Mouse (Mus musculus) thymus, postnatal 4 days (tissue): ENCODE results near the gene Rai1.

ENCODE experiments used
- DNase-seq: peaks from one replicate; pipeline ENCODE4 v3.0.0; 2021

The Rai1 gene

DNA sequence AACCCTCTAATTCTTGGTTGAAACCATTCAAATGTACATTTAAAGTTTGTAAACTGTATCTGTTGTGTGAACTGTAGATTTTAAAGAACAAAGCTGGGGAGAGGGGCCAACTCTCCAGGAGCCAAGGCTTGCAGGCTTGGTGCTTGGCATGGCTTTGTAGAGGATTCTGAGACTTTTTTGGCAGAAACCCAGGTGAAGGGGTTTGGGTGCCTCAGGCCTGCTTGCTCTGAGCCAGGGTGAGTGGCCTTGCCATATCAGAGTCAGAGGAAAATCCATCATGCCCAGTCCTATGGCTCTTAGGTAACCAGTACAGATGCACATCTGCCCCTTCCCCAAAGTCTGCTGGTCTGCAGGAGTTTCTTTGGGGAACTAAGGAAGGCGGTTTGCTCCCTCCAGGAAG lies 121.1 kb downstream of the Rai1 start:
- no peak for DNase-seq

DNA sequence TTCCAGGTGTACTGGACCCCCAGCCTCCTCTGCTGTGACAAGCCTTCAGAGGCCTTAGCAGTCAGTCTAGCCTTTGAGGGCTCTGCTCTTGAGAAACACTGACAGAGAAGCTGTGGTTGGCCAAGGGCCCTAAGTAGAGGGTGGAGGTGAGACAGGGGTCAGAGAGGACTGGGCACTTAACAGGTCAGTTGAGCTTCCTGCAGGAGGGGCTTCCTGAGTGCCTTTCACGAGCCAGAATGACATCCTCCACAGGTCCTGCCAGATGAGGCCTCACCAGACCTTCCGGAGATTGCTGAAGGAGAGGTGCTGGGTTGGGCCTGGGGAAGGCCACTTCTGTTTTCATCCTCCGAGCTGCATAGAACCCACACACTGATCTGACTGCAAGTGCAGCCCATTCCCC lies 123.7 kb downstream of the Rai1 start:
- no peak for DNase-seq

DNA sequence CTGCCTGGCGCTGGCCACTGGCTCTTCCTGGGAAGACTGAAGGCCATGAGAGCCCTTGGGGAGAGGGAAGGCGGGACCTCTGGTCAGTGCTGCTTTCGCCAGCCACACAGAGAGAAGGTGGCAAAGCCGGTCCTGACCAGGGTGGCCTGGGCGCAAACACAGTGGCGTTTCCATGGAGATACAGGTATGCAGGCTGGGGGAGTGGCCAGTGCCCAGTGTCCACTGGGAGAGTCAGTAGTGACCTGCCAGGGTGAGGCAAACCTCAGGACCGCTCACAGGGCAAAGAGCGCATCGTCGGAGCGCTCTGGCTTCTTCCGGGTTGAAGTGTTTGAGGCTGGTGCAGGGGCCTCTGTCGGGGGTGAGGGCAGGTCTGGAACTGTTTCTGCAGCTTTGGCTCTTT lies 125.0 kb downstream of the Rai1 start:
- no peak for DNase-seq

DNA sequence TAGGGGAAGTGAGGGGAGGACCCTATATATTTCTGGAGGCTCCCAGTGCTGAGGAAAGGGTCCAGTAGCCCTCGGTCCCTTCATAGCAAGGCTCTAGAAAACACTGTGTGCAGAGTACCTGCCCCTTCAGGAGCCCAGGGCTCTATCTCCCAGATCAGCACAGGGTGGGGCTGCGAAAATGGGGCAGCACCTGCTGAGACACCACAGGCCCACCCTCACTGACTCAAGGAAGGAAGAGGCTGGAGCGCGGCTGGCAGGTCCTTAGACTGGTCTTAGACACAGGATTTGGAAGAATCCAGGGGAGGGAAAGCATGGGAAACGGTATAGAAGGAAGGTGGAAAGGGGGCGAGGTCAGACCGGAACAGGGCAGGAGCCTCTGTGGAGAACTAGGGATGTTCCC lies 125.7 kb downstream of the Rai1 start:
- DNase-seq, result peak; percentile 75

DNA sequence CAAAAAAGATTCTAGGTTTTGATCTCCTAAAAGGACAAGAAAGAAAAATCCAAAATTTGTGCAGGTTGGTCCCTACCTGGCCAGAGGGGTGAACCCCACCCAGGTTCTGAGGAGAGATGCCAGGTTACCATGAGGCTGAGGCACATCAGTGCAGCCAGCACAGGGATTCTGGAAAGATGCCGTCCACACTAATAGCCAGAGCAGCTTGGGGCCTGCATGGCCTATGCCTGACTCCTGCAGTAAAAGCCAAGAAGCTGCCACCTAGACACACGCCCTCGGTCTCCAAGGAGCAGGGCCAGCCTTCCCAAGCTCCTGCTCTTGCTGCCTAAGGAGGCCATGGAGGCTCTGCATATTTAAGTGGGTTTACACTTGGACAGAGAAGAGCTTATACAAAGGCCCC lies 126.5 kb downstream of the Rai1 start:
- DNase-seq, result peak; percentile 46

DNA sequence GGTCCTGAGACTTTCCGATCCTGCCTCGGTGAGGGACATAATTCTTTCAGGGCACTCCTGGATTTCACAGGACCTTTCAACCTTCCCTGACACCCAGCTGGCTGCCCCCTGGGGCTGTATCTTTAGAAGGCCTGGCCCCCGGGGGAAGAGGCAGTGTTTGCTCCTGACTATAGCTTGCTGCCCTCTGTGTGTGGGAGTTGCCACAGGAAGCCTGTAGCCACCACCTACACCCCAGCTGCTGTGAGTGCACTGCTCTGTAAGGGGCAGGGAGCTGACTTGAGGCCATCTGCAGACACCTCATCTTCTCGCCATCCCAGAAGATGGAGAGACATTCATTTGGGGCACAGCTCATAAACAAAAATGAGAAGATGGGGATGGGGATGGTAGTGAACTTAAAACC lies 127.1 kb downstream of the Rai1 start:
- DNase-seq, result peak; percentile 69

DNA sequence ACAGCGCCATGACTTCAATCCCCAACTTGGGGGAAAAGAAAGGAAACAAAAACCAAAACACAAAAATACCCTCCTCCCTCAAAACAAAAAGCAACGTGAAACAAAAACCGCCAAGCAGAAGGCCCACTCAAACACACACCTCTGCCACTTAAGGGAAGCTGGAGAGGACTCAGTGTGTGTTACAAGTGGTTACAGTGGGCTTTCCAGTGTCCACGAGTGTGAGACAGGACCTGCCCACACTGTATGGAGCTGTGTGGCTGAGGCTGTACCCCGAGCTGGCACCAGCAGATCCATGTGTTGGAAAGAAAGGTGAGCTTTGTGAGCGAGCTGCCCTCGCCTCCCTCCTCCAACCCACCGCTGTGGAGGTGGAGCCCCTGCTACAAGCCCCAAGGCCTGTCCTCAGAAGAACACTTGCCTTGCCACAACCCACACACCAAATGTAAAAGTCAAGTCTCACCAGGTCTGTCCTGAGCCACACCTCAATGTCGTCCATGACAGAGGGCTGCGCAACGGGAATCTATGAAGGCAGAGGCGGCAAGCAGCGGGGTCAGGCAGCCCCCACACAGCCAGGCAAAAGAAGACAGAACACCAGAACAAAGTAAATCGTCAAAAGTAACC lies 127.7 kb downstream of the Rai1 start:
- peak; percentile 72 for DNase-seq

DNA sequence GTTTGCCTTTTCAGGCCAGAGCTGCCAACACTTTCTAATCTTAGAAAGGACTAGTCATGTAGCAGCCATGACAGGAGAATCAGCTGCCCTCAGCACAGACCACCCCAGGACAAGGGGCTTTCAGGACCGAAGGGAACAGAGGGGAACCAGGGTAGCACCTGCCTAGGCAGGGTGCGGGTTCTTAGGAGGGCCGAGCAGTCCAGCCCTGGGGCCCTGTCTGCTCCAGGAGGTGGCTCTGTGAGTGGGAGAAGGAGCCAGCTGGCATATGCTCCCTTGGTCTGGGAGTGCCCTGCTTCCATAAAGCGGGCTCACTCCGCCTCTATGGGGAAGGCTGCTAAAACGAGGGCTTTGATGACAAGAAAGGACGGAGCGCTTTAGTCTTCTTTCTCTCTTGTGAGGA lies 128.4 kb downstream of the Rai1 start:
- peak; percentile 62 for DNase-seq

DNA sequence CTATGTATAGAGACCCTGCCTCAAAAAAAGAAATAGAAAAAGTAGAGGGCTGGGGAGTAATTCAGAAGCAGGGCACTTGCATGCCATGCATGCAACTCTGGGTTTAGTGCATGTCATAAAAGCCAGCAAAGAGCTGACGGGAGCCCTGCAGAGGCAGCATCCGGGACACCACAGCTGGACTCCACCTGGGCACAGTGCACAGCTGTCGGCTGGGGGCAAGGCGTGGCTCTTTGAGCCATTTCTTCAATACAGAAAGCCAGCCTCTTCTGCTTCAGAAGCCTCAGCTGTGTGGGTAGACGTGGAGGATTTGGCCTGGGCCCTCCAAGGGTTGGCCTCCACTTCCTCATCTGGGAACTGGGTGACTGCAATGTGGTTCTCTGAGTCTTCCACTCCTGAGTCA lies 130.5 kb downstream of the Rai1 start:
- peak; percentile 78 for DNase-seq

DNA sequence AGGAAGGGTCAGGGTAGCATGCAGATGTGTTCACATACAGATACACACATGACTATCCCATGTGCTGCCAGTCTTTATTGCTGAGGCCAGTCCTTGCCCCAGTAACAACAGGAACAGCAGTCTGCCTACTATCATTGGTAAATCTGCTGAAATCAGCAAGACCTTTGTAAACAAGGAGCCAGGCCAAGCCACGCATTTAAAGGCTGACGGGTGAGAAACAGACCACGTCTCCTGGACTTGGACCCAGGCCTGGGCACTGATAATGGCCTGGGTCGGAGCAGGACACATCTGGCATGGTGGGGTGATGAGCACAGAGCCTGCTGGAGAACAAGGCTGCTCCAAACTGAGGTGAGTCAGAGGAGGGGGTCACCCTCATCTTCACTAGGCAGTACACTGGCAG lies 135.7 kb downstream of the Rai1 start:
- DNase-seq, result no peak

DNA sequence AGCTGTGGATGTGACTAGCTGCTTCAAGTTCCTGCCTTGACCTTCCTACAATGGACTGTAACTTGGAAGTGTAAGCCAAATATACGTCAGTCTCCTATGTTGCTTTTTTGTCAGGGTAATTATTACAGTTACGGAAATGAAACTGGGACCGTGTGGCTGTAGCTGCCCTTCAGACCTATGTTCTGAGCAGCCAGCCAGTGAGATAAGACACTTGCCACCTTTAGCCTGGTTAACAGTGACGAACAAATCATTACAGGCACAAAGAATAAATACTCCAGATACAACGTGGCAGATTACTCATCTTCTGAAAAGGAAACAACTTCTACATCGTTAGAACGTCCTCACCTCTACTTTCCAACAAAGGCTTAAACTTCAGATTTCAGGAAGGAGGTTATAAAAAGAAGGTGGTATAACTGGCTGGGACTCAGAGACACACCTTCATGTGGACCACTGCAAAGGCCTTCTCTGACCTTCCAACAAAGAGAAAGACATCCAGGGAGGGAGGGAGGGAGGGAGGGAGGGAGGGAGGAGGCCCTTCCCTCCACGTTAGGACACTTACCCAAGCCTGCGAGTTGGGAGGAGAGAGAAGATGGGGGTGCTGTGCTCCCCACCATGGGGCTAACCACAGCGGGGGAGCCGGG lies 139.8 kb downstream of the Rai1 start:
- DNase-seq, result no peak

DNA sequence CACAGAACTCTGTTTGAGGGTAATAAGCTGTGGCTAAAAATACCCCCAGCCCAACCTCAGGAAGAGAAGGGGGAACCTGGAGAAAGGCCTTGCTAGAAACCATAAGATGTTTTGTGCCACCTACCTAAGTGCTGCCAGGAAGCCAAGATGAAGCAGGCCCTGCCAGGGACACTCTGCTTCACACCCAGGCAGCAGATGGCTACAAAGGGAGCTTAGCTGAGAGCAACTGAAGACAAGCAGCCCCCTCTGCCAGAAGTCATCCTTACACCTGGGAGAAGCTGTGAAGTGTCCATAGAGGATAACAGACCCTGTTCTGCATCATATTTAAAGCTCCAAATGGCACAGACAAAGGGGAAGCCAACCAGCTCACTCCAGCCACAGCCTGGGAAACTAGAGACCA lies 141.3 kb downstream of the Rai1 start:
- peak; percentile 56 for DNase-seq

DNA sequence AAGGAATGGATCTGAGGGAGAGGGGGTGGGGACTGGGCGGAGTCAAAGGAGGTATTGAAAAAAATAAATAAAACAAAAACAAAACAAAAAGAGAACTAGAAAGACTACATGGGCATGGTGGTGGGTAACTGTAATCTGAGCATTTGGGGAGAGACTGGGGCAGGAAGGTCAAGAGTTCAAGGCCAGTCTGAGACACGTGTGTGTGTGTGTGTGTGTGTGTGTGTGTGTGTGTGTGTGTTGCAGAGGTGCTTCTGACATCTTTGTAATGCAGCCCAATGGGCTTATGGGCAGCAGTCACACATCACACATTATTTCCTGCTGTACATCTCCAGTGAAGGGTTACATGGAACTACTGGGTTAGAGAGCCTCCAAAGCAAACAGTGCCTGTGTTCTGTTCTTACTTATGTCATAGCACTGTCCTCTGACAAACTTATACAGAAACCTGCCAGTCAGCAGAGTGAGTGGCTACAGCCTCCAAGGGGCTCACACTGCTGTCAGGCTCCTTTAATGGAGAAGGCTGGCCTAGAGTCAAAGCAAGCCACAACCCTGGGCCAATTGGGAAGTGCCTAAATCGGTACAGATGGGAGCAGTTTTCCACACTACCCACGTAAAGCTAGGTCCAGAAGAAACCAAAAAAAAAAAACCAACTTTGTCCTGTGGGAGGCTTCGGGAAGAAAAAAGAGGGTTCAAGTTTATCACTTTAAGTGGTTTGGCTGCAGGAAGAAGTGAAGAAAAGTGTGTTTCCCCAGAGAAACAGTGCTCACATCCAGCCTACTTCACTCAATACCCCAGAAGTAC lies 143.1 kb downstream of the Rai1 start:
- DNase-seq, result peak; percentile 43
